In genomic region chr13:58964701-58965359, GRCm38 (mm10) we compare ENCODE assay signal across 12 mouse cellular contexts.
DNase-seq lines count a peak whose midpoint lies in the region; ATAC-seq and TF ChIP-seq lines count a peak whose summit lies in the region.
"Had no signal": no experiment of that assay in that cellular context is flagged by ENCODE, and none has a peak within 500 bp of the region (broad histone marks: within the 10 kb centered on the region; RNA-seq: fewer than 3 reads in every experiment).

No protein-coding gene starts in this region.

- no peak overlapping the region for H3K9ac ChIP-seq in embryonic facial prominence, embryonic 14.5 days (ENCODE audit: low read depth, low read length)
- 0 out of 2 replicates have a peak overlapping the region, but pooled peaks have one; percentile 17 for H3K9ac ChIP-seq in hindbrain, postnatal 0 days (replicated peaks; ENCODE audit: low read length)

- H3K9me3 ChIP-seq in embryonic facial prominence, embryonic 14.5 days (ENCODE audit: control insufficient read depth, low read length): no peaks in the 10 kb centered on the region
- no peaks in the 10 kb centered on the region for H3K9me3 ChIP-seq in embryonic facial prominence, embryonic 10.5 days
- H3K9me3 ChIP-seq in hindbrain, postnatal 0 days (ENCODE audit: low read length): no peaks in the 10 kb centered on the region

- no peak overlapping the region for H3K27ac ChIP-seq in embryonic facial prominence, embryonic 14.5 days (replicated peaks; ENCODE audit: low read depth, low read length)
- H3K27ac ChIP-seq in embryonic facial prominence, embryonic 10.5 days (replicated peaks): no peak overlapping the region
- peak overlapping the region; percentile 56 for H3K27ac ChIP-seq in hindbrain, postnatal 0 days
- H3K27ac ChIP-seq: heart, adult 2 months had no signal

- H3K4me2 ChIP-seq in embryonic facial prominence, embryonic 14.5 days (ENCODE audit: low read depth, low read length): no peak overlapping the region
- no peak overlapping the region for H3K4me2 ChIP-seq in hindbrain, postnatal 0 days (ENCODE audit: low read depth, low read length)

- no peaks in the 10 kb centered on the region for H3K4me1 ChIP-seq in embryonic facial prominence, embryonic 14.5 days (ENCODE audit: control insufficient read depth, insufficient read depth, low read length)
- H3K4me1 ChIP-seq in embryonic facial prominence, embryonic 10.5 days: no peaks in the 10 kb centered on the region; the same call in 1 of the 2 replicates
- peaks cover 16% of the 10 kb centered on the region; the same call in 1 of the 2 replicates for H3K4me1 ChIP-seq in hindbrain, postnatal 0 days (ENCODE audit: insufficient read depth, low read length)

- TF ChIP-seq CTCF in hindbrain, postnatal 0 days (IDR thresholded peaks at IDR 0.05; ENCODE audit: low read depth): no peak

- no peak overlapping the region for H3K4me3 ChIP-seq in embryonic facial prominence, embryonic 14.5 days (ENCODE audit: low read depth, low read length)
- no peak overlapping the region for H3K4me3 ChIP-seq in embryonic facial prominence, embryonic 10.5 days
- H3K4me3 ChIP-seq in hindbrain, postnatal 0 days (ENCODE audit: low read length): no peak overlapping the region
- H3K4me3 ChIP-seq: heart, adult 2 months had no signal

- H3K36me3 ChIP-seq in embryonic facial prominence, embryonic 14.5 days (ENCODE audit: control insufficient read depth, insufficient read depth, low read length): no peaks in the 10 kb centered on the region
- H3K36me3 ChIP-seq in embryonic facial prominence, embryonic 10.5 days (replicated peaks): no peaks in the 10 kb centered on the region
- no peaks in the 10 kb centered on the region for H3K36me3 ChIP-seq in hindbrain, postnatal 0 days (ENCODE audit: insufficient read depth, low read length)

- ATAC-seq in embryonic facial prominence, embryonic 14.5 days (ENCODE audit: low read depth): no peak
- peak; percentile 44; the same call in 1 of the 2 replicates for ATAC-seq in hindbrain, postnatal 0 days
- ATAC-seq: activated CD4-positive, CD25-positive, alpha-beta regulatory T cell, adult 4 months had no signal

- WGBS in embryonic facial prominence, embryonic 14.5 days: 67% methylated on average over 12 of the region's 12 CpGs
- 73% methylated on average over 12 of the region's 12 CpGs for WGBS in embryonic facial prominence, embryonic 10.5 days
- 35% methylated on average over 12 of the region's 12 CpGs for WGBS in hindbrain, postnatal 0 days

- DNase-seq in embryonic facial prominence, embryonic 14.5 days (ENCODE audit: low spot score): peak; percentile 18
- DNase-seq in embryonic facial prominence, embryonic 10.5 days (ENCODE audit: low spot score): no peak
- DNase-seq in right cerebral cortex, postnatal 4 days: peak; percentile 18
- DNase-seq in right cerebral cortex, adult 2 months (ENCODE audit: low spot score in 2 of 2): no peak
- DNase-seq in hindbrain, postnatal 0 days (ENCODE audit: low spot score): peak; percentile 65
- peak; percentile 18 for DNase-seq in retina, embryonic 14.5 days (ENCODE audit: low spot score)
- DNase-seq in kidney, postnatal 36 days: no peak
- no peak for DNase-seq in cerebellum, adult 18-20 months
- DNase-seq: heart, adult 2 months; heart, postnatal 4 days; right cerebral cortex, postnatal 25 days had no signal

- no peaks in the 10 kb centered on the region for H3K27me3 ChIP-seq in embryonic facial prominence, embryonic 14.5 days (replicated peaks; ENCODE audit: control insufficient read depth, insufficient read depth, low read length)
- H3K27me3 ChIP-seq in embryonic facial prominence, embryonic 10.5 days (replicated peaks; ENCODE audit: low read depth, poor library complexity, severe bottlenecking): 0 out of 2 replicates have a peak, but pooled peaks cover 3% of the 10 kb centered on the region
- H3K27me3 ChIP-seq in hindbrain, postnatal 0 days (ENCODE audit: insufficient read depth, low read length): no peaks in the 10 kb centered on the region

Comparison
In these comparisons a context has a peak if more than half of its experiments do, and no peak if none do; other contexts are left out.
1. DNase-seq: peak in embryonic facial prominence, embryonic 14.5 days (single experiment), right cerebral cortex, postnatal 4 days (single experiment), hindbrain, postnatal 0 days (single experiment) and retina, embryonic 14.5 days (single experiment); none in embryonic facial prominence, embryonic 10.5 days (single experiment), right cerebral cortex, adult 2 months (0 of 2), kidney, postnatal 36 days (0 of 2) and cerebellum, adult 18-20 months (0 of 2).